Mouse (Mus musculus): ENCODE results near the gene Arl5c.
A peak's percentile ranks its signal among the peaks of the same experiment; 100 is the strongest.

Gene Arl5c

GRCm38 (mm10) chr11:97994539-97995100, 1.4 kb downstream of the Arl5c start:
- DNase-seq (ENCODE audit: low read depth, low spot score): peak; percentile 65

DNA sequence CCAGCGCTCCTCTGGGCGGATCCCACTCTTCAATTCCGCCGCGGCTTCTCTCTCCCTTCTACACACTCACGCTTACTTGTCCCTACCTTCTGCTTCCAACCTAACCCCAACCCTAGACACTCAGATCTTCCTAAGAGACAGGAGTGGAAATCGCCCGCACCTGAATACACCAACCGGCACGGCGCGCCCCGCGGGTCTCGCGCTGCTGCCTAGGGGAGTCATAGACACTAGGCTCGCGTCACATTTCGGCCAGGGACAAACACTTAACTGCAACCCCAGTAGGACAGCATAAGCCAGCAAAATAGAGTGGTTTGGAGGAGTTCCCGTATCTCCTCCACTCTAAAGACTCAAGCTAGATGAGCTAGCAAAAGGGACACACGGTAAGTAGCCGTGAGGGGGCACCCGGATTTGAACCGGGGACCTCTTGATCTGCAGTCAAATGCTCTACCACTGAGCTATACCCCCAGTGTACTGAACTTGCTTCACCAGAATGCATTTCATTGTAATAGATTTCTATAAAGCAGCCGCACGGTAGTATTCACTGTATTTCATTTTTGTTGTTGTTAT, 7.4 kb downstream of the Arl5c start:
- DNase-seq (ENCODE audit: low read depth, low spot score): peak; percentile 94

- peak; percentile 94 for DNase-seq (ENCODE audit: low read depth, low spot score)
Observed at GRCm38 (mm10) chr11:97987551-97988526, 8.1 kb downstream of the Arl5c start.

DNA sequence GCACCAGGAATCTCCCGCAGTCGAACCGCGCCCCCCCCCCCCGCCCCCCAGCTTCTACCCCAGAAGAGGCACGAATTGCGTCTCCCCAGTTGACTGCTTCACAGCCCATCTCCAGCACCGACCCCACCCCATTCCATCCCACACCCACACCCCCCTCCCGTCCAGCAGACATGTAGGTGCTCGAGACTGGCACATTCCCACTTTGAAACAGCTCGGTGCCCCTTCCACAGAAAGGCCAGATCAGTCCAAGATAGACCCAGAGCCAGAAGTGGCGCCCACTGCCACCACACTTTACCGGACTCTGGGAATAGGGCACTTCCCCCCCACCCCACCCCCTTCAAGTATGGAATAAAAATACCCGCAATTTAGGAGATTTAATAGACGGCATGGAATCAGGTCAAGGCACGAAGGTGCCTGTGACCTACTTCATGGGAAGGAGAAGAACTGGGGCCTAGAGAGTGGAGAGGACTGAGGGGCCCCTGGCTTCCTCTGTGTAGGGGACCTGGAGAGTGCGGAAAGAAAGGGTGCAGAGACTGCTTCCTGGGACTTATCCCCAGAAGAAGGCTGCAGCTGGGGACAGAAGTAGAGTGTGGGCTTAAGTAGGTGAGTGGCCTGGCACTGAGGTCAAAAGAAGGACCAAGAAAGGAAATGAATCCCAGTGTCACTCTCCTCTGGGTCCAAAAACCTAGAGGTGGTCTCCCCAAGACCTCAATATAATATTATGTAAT, 9.1 kb downstream of the Arl5c start:
- DNase-seq (ENCODE audit: low read depth, low spot score): no peak

DNA sequence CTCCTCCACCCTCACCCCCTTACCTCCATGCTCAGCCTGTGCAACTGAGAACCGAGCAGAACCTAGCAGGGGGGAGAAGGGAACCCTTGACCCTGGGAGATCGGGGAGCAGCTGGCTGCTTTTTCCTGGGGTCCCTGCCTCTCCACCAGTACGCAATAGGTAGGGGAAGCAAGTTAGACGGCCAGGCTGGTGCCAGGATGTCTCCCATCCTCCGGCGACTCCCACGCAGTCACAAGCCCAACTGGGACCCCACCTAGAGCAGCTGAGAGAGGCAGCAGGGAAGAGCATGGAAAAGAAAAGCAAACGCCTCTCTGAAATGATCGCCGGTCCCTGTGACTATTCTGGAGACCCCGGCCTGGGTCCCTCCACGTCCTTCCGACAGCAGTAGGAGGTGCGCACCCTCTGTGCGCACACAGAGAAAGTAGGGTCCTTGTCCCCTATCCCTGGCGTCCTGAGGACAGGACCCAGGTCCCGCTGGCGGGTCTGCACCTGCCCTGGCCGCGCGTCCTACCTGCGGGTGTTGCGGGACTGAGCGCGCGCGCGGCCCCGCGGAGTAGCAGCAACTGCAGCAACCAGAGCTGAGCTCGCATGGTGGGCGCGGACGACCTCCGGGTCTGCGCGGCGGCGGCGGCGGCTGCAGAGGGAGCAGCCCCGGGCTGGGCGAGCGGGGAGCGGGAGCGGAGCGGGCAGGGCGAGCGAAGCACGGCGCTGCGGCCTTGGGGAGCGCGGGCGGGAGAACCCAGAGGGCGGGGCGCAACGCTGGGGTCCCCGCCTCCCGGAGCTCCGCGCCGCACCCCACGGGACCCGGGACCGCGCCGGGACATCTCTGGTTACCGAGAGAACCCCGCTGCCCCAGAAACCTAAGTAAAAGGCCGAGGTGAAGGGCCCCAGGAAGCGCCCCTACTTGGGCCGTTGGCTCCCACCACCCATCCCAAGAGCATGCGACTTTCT, 10.0 kb downstream of the Arl5c start, which contains the start of gene Plxdc1:
TSS of gene Plxdc1 (minus strand) at position 718 of the 951 bp plus-strand sequence.
- no peak for DNase-seq (ENCODE audit: low read depth, low spot score)

GRCm38 (mm10) chr11:97983983-97984382, 12.0 kb downstream of the Arl5c start:
- DNase-seq (ENCODE audit: low read depth, low spot score): no peak

DNA sequence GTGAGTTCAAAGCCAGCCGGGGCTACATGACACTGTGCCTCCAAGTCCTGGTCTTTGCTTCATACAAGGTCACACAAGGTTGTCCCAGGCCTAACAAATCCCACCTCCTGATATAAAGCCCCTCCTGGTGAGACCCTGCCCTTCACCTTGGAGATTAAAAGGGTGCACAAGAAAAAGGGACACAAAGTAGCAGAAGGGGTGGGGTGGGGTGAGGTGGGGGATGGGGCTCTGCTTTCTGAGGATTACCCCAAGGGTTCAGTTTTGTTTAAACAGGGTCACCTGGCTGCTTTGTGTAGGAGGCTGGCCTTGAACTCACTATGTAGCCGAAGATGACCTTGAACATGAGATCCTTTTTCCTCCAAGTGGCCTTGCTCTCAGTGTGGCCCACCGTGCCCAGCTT, 12.5 kb downstream of the Arl5c start:
- DNase-seq (ENCODE audit: low read depth, low spot score): no peak

DNA sequence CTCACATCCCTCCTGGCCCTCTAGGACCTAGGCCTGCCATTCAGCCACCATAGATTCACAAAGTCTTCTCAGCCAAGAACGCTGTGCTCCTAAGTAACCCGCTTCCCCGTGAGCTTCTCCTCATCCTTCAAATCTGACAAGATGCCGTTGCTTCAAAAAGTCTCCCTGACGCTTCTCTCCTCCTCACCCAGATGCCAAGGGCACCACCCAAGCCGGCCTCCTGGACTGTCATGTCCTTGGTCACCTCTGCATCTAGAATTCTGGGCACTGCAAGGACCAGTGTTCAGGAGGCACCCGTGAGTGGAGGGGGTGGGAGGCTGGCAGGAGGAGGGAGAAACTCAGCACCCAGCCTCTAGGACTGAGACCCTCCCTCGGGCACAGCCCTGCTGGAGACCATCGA, 13.3 kb downstream of the Arl5c start:
- DNase-seq (ENCODE audit: low read depth, low spot score): no peak

- peak; percentile 68 for DNase-seq (ENCODE audit: low read depth, low spot score)
Observed at GRCm38 (mm10) chr11:97980531-97980966, 15.4 kb downstream of the Arl5c start.

- DNase-seq (ENCODE audit: low read depth, low spot score): no peak
Observed at GRCm38 (mm10) chr11:97979824-97980495, 16.0 kb downstream of the Arl5c start.

DNA sequence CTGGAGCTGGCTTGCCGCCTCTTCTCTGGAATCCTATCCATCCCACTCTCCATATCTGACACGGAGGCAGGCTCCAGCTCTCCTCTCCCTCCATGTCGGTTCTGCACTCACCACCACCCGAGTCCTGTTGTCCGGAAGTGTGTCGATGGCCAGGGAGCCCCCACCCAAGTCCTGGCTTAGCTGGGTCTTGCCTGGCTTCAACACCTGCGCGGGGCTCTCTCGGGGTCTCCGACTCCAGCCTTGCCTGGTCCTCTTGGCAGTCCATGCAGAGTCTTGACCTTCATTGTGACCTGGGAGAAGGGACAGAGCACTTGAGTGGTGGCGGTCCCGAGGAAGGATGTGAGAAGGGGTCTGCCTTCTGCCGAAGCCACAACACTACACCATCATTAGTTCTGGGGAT, 17.6 kb downstream of the Arl5c start:
- no peak for DNase-seq (ENCODE audit: low read depth, low spot score)

- no peak for DNase-seq (ENCODE audit: low read depth, low spot score)
Observed at GRCm38 (mm10) chr11:97977797-97978196, 18.2 kb downstream of the Arl5c start.

GRCm38 (mm10) chr11:97974746-97975145, 21.2 kb downstream of the Arl5c start:
- DNase-seq (ENCODE audit: low read depth, low spot score): no peak

DNA sequence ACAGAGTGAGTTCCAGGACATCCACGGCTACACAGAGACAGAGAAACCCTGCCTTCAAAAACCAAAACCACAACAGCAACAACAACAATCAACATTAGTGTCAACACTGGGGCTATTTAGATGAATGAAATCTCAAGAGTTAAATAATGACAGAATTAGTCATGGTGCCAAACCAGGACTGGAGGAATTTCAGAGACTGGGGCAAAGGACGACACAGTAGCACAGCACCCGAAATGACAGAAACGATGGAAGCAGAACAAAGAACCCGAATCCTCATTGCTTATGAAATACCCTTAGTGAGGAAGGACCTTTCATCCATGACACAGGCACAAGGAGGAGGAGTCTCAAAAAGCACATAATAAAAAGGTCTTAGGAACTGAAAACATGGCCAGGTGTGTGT, 21.8 kb downstream of the Arl5c start:
- DNase-seq (ENCODE audit: low read depth, low spot score): no peak

GRCm38 (mm10) chr11:97972434-97972833, 23.5 kb downstream of the Arl5c start:
- no peak for DNase-seq (ENCODE audit: low read depth, low spot score)

- peak; percentile 84 for DNase-seq (ENCODE audit: low read depth, low spot score)
Observed at GRCm38 (mm10) chr11:97971232-97971631, 24.7 kb downstream of the Arl5c start.

DNA sequence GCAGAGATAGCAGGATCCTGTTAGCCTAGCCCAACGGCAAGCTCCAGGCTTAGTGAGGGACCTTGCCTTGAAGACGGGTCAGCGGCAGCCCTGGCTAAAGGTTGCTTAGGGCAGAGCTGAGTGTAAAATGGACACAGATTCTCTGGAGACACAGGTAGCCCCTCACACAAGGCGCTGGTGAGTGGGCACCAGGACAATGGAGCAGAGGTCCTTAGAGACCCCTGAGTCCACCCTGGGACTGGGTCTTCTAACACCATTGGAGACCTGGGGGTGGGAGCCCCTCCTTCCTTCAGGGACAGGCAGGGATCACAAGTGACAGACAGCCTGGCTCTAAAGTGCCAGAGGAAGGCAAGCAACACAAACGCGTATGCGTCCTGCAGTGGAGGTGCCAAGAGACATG, 25.2 kb downstream of the Arl5c start:
- DNase-seq (ENCODE audit: low read depth, low spot score): no peak

DNA sequence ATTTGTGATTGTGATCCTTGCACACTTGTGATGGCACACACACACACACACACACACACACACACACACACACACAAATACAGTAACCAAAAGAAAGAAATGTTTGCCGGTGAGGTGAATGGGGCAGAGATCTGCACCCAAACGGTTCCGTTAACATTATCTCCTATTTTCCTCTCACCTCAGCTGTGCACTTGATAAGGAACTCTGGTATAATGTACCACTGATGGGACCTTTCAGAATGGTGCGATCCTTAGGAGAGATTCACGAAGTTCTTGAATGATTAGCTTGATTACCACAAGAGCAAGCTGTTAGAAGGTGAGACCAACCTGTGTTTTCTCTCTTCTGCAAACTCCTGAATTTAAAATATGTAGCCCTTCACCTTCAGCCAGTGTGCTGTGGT, 27.6 kb downstream of the Arl5c start:
- DNase-seq (ENCODE audit: low read depth, low spot score): no peak

GRCm38 (mm10) chr11:97967114-97967513, 28.9 kb downstream of the Arl5c start:
- no peak for DNase-seq (ENCODE audit: low read depth, low spot score)

DNA sequence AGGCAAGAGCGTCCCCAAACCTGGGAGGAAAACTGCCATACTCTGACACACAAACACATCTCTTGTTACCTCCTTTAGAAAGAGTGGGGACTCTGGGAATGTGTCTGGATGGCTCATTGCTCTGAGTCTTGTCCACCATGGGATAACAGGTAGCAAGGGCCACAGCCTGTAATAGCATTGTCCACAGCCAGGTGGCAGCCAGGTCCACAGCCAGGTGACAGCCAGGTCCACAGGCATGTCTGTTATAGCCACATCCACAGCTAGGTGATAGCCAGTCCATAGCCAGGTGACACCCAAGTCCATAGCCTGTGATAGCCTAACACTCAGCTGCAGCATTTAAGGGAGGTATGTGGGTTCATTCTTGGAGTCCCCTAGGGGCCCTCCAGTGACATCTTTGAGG, 35.1 kb downstream of the Arl5c start:
- no peak for DNase-seq (ENCODE audit: low read depth, low spot score)

All from skeletal muscle tissue, adult 2 months (tissue).